Mouse (Mus musculus) thymus, postnatal 25 days (tissue): ENCODE results near the gene Gas2l3.

Experiments
- DNase-seq: peaks from one replicate; pipeline ENCODE4 v3.0.0; 2022

Gas2l3 gene

DNA sequence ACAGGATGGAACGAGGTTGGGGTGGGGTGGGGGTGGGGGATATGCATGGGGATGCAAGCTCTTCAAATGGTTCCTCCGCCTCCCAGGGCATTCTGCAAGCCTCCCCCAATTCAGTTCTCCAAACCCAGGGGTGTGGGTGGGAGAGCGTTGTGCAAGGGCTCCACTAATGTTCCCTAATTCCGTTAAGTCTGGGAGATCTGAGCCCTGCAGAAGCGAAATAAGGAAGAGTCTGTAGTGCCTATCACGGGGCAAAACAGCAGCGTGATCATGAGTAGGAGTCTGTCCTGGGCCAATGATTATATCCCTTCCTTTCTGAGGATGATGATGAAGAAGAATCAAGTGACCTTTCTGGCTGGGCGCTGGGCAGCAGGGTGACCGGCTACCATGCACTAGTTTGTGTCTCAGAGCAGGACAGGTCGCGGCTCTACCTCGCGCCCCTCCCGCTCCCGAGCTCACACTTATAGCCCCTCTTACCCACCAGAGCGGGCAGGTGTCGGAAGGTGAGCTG is 598 bp downstream of the Gas2l3 start:
- peak; percentile 20 for DNase-seq

DNA sequence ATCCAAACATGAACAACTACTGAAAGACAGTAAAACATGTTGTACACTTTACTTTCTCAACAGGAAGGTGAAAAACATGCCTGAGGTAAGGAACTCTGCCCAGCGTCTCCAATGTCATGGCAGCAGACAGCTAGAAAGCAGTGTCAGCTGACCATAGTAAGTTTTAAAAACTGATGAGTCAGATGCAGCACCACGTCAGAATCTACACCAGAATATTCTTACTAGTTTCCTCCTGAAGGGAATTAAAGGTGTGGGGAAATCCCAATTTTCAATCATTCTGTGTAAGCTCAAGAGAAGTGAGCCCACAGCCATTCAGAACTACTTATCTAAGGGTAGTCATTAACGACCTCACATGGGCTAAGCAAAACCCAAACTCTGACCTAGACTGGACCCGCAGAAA is 1.1 kb downstream of the Gas2l3 start:
- no peak for DNase-seq

- no peak for DNase-seq
Measured at GRCm38 (mm10) chr10:89441961-89442360, 1.8 kb downstream of the Gas2l3 start.

DNA sequence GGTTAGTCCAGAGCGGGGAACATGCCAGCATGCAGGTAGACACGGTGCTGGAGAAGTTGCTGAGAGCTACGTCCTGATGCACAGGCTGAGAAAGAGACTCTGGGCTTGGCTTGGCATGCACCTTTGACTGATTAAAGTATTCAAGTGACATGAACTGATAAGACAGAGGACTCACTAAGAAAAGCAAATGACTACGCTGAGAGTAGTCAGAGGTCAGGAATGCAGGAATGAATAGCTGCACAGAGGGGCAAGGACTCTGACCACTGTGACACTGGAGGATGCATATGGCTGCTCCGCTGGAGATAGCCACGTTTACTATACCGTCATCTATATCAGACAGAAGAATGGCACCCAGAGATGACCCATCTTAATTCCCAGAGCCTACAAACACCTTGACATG is 4.4 kb downstream of the Gas2l3 start:
- DNase-seq, result no peak

DNA sequence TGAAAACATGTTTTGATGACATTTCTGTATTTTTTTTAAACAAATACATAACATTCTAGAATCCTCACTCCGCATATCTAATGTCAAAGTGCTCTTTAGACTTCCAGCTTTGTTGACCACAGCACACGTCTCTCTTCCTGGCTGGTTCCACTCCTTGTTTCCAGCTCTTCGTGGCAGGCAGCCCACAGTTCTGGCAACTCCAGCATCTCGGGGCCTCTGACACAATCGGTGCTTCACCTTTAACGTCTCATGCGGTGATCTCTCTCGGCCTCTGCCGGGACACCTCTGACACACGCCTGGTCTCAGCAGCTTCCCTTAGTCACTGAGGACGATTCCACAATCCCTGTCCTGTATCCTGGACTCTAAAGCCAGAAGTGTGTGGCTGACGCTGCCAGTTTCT is 5.8 kb downstream of the Gas2l3 start:
- no peak for DNase-seq

GRCm38 (mm10) chr10:89437472-89437871 is 6.3 kb downstream of the Gas2l3 start:
- DNase-seq, result no peak

DNA sequence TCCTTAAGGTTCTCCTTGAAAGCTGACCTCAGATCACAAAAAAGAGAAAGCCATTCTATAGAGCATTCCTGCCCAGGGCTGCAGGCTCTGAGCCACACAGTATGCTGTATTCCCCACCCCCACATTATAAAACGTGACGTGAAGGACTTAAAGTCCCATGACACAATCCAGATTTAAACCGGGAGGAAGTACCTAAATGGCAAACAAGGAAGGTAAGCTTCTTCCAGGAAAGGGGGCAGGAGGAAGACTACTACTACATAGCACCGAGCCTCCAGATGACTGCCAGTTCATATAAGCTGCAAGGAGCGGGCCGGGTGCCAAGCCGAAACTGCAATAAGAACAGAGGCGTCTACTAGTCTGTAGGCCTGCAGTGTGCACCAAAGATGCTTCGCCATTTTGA is 7.8 kb downstream of the Gas2l3 start:
- DNase-seq, result no peak

DNA sequence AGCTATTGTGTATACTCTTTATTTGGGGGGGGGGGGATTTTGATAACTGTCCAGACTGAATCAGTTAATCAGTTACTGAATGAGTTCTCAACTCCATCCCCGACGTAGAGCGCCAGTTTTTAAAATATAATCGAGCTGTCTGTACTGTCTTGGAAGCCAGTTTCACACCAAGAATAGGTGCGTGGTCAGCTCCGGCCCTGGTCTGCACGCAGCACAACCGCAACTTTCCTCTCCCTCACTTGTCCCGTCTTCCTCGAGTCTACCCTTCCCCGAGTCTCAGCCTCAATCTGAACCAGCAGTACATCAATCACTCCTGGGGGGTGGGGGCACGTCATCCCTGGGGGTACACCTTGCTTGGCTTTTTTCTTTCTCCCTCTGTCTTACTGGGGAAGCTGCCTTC is 8.4 kb downstream of the Gas2l3 start:
- DNase-seq, result no peak

DNA sequence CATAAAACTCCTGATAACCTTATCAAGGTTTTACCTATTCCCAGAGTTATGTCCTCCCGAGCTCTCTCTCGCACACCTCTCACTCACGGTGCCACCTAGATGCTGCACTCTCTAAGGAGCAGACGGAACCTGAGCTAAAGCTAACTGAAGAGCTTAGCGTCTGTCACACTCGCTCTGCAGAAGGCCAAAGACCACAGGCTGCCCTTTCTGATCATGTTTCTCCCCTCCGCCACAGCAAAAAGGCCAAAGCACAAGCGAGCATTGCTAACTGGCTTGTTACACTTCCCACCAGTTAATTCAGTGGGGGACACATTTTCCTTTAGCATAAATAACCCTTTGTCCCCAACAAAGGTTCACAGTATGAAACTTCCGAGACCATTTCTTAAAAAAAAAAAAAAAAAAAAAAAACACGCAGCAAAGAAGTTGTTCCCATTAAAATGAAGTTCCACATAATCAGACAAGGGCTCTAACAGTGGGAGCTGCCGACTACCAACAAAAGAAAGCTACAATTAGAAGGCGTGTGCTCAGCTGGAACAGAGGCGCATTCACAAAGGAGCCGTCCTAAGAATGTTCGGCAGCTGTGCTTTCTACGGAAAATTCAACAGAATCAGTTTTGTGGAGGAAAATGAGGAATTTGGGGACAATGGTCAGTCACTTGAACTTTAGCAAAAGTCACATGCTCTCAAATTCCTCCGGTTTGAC is 9.1 kb downstream of the Gas2l3 start:
- no peak for DNase-seq

DNA sequence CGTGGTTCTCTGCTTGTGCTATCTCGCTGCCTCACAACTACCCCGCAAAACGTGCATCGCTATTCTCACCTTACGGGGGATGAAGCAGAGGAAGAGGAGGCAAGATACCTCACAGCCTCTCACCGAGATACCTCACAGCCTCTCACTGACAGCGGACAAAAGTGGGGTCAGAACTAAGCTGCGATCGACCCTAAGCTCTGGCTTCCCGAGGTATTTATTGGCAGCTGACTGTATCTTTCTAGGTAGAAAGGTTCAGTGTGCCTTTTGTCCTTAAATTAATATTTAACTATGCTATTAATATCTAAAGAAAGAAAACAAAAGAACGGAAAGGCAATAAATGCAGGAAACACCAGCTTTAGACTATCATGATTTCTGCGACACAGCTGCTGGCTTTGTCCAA is 11.0 kb downstream of the Gas2l3 start:
- no peak for DNase-seq

- DNase-seq, result no peak
Measured at GRCm38 (mm10) chr10:89430751-89431150, 13.0 kb downstream of the Gas2l3 start.

DNA sequence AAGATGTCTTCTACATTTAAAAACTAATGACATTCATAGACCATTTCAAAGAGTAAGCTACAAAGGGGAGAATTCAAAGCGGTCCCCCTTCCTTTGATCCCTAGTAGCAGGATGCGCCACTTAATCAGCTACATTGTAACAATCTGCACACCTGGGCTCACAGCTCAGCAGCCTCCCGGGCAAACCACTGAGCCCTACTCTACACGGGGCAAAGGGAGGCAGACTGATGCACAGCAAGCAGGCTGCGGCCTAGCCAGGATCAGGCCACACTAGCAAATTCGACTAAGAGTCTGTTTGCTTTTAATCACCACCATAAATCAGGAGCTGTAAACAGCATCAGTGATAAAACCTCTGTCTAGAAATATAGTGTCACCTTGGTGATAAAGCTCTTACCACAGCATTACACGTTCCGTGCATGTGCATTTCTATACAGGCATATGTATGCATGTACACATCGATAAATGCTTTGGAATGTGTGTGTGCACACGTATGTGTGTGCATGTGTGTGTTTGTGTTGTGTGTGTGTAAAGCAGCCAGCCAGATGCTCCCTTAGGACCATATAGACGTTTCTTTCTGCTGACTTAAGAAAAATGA is 18.9 kb downstream of the Gas2l3 start:
- DNase-seq, result peak; percentile 42

GRCm38 (mm10) chr10:89424217-89424616 is 19.6 kb downstream of the Gas2l3 start:
- DNase-seq, result no peak

DNA sequence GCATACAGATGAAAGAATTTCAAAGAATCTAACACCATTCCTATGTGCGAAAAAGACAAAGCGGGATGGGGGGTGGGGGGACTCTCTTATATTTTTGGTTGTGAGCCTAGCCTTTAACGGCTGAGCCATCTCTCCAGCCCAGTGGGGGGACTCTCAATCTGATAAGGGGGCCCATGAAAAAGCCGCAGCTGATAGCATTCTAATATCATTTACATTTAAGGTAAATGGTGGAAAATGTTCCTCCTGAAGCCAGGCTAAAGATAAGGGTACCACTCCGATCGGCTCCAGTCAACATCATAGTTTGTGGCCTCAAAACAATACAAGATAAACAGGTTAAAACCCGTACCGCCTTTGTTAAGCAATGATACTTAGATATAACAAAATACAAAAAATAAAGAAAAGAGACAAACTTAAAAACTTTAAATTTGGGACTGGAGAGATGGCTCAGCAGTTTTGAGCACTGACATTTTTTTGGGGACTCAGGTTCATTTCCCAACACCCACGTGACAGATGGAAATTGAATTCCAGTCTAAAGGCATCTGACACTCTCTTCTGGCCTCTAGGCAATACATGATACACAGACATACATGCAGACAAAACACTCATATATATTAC is 20.5 kb downstream of the Gas2l3 start:
- DNase-seq, result no peak

DNA sequence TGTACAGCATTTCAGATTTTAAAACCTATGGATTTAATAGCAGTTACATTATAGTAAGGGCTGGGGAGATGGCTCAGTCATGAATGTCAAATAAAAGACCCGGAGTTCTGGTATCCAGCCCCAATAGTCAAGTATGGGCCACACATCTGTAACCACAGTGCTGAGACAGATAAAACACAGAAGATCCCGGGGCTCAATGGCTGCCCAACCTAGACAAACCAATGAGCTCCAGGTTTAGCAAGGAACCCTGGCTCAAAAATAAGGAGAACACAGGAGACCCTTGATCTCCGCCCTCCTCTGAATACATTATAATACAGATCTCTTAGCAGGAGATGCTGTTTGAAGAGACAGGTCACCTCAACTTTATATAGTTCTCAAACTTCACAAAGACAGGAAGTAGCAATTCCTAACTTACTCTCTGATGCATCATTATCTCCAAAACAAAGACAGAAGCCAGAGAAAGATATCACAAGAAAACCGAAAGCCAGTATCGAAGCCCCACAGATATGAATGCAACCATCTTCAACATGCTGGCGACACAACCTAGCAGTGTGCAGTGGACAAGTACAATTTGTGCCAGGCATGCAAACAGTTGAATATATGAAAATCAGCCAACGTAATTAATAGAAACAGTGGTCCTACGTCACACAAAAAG is 21.1 kb downstream of the Gas2l3 start:
- no peak for DNase-seq

DNA sequence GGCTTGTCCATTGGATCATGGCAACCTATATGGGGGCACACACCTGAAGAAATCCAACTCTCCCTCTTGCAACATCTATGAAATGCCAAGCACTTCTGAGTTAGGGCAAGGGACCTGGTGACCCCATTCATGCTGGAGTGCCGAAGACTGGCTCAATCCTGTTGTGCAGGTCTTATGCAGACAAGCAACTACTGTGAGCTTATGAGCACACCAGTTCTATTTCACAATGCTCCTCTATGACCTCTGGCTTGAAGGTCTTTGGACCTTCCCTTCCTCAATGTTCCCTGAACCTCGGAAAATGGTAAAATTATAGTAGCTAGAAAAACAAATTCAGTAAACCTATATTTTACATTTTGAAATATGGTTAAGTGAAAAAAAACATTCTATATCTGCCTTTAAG is 25.8 kb downstream of the Gas2l3 start:
- no peak for DNase-seq

- DNase-seq, result no peak
Measured at GRCm38 (mm10) chr10:89415478-89415877, 28.3 kb downstream of the Gas2l3 start.

DNA sequence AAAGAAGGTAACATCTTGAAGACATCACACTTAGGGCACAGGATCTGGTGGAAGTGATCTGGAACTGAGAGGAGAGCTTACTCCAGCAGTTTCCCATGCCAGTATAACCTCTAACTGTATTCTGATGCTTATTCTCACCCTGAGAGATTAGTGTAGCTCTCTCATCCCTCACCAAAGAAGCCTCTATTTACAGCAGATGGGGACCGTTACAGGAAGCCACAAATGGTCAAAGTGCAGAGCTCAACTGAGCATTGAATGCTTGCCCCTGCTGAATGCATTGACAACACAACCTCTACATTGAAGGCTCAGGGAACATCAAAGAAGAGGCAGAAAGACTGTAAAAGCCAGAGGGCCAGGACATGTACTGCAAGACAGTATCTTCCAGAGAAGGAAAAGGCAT is 36.2 kb downstream of the Gas2l3 start:
- DNase-seq, result peak; percentile 6

DNA sequence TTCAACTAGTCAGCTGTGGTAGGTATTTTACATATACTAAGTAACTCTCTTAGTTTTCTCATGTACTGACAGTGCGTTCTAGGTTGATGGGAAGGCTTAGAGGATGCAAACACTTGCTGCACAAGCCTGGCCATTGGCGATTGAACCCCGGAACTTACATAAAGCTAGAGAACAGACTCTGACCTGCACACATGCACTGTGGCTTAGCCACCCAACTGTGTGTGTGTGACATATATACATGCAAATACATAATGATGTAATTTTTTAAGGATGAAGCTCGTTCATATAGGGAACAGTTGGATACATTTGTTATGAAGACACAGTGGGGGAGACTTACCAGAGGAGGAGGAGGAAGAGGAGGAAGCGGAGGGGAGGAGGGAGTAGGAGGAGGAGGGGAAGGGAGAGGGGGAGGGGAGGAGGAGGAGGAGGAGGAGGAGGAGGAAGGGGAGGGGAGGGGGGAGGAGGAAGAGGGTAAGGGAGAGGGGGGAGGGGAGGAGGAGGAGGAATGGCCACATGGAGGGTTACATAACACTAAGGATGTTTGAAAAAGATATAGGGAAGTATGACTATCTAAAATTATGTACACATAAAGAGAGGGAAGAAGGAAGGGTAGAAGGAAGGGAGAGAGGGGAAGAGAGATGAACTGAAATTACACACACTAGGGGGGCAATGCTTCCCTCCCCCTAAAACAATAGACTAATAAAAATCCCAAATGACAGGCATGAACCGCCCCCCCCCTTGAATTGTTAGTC is 36.9 kb downstream of the Gas2l3 start:
- no peak for DNase-seq

DNA sequence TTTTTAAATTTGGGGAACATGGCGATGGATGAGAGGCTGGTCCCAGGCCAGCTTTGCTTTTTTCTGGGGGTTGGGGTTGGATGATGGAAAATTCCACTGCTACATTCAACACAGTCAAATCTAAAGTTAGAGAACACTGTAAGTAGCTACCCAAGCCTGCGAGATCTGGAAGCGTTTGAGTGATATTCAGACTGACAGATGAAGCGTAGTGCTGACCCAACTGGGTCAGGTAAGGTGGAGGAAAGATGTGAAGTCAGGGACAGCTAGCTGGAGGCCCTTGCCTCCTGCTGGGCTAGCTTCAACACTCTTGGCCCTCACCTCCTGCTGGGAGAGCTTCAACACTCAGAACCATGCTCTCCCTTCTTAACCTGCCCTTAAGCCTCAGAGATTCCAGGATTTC is 38.8 kb downstream of the Gas2l3 start:
- no peak for DNase-seq

GRCm38 (mm10) chr10:89400674-89401336 is 43.0 kb downstream of the Gas2l3 start:
- DNase-seq, result no peak

GRCm38 (mm10) chr10:89395823-89396222 is 47.9 kb downstream of the Gas2l3 start:
- DNase-seq, result peak; percentile 52

- DNase-seq, result no peak
Measured at GRCm38 (mm10) chr10:89395321-89395720, 48.4 kb downstream of the Gas2l3 start.
